Mouse (Mus musculus) lung, adult 2 months (tissue): ENCODE results near the gene Gm42688.

ENCODE experiments used
- CTCF ChIP-seq: fragments of 200-500 bp; IDR thresholded peaks from 2 replicates; pipeline ENCODE4 v1.5.1; 2011; ENCODE audit warnings: mild to moderate bottlenecking, low read length, control low read depth; ENCODE audit not compliant: insufficient read depth
- POLR2A ChIP-seq: fragments of 200-500 bp; IDR thresholded peaks from 2 replicates; pipeline ENCODE4 v1.6.1; 2011; ENCODE audit warnings: low read depth, mild to moderate bottlenecking, control low read depth, low read length, borderline replicate concordance; ENCODE audit errors: extremely low read depth

DNA sequence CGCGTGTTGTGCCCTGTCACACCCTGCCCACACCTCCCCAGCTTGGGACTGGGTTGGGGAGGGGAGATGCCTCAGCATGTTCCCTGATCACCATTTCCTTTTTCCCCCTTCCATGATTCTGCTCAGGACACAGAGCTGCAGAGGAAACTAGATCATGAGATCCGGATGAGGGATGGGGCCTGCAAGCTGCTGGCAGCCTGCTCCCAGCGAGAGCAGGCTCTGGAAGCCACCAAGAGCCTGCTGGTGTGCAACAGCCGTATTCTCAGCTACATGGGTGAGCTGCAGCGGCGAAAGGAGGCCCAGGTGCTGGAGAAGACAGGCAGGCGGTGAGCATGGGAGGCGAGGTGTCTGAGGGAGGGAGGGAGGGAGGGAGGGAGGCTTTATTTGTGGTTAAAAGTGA is 44.4 kb downstream of the Gm42688 start:
- TF ChIP-seq CTCF (no peak), POLR2A (no peak)
